Mouse (Mus musculus): ENCODE measurements around the gene Ap2a2. TPM values are rescaled to one million over a fixed set of nuclear protein-coding genes. Genes with fewer than 3 reads are reported as not detected.
"Not testable (repeated sequence)": the region's sequence is repeated elsewhere in the genome, so short reads cannot be mapped to it uniquely, and the experiment has no call there.

Ap2a2 gene
- polyA plus RNA-seq, 1 experiment from 2014 or later = 132 TPM

DNA sequence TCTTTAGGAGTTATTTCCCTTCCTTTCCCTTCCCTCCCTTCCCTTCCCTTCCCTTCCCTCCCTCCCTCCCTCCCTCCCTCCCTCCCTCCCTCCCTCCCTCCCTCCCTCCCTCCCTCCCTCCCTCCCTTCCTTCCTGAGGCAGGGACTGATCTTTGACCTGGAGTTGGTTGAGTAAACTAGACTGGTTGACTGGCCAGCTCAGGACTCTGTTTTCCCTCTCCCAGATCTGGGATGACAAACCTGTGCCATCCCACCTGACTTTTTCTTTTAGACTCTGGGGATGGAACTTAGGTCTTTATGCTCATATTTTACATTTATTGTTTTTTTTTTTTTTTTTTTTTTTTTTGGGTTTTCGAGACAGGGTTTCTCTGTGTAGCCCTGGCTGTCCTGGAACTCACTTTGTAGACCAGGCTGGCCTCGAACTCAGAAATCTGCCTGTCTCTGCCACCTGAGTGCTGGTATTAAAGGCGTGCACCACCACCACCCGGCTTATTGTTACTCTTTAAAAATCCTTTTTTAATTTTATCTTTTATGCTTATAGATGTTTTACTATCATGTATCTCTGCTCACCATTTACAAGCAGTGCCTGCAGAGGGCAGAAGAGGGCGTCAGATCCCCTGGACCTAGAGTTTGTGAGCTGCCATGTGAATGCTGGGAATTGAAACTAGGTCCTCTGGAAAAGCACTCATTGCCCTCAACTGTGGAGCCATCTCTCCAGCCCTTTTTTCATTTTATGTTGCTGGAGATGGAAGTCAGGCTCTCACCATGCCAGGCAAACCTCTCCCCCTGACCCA lies 22.3 kb downstream of the Ap2a2 start:
- H3K27me3 ChIP-seq (replicated peaks) = no peaks in the 10 kb centered on the region
- no peak overlapping the region for H3K4me3 ChIP-seq
- no peaks in the 10 kb centered on the region for H3K9me3 ChIP-seq
- no peak overlapping the region for H3K27ac ChIP-seq
- no peaks in the 10 kb centered on the region for H3K4me1 ChIP-seq
- WGBS = 89% methylated on average over 5 of the region's 5 CpGs
- H3K9ac ChIP-seq = no peak overlapping the region
- no peak overlapping the region for H3K4me2 ChIP-seq
- ATAC-seq (replicated peaks) = no peak
- H3K36me3 ChIP-seq (replicated peaks) = peaks cover 5% of the 10 kb centered on the region; the same call in 1 of the 2 replicates

DNA sequence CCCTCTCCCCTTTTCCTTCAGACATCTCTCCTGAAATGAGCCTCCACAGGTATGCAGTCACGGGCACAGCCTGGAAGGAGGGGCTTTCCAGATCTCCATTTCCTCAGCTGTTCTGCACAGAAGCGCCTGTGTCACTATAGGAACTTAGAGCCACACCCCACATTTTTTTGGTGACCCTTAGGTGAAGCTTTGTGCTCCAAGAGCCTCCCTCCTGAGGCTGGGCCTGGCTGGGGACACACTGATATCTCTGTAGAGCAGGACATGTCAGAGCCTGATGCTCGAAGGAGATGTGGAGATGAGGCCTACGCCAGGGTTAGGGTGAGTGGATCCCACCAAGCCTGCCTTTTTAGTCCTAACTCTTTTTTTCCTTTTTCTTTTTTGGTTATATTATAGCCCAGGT lies 23.3 kb downstream of the Ap2a2 start:
- H3K9ac ChIP-seq = no peak overlapping the region
- no peaks in the 10 kb centered on the region for H3K4me1 ChIP-seq
- H3K27me3 ChIP-seq (replicated peaks) = no peaks in the 10 kb centered on the region
- 81% methylated on average over 4 of the region's 4 CpGs for WGBS
- no peak overlapping the region for H3K4me3 ChIP-seq
- peaks cover 12% of the 10 kb centered on the region for H3K36me3 ChIP-seq (replicated peaks)
- no peak overlapping the region for H3K4me2 ChIP-seq
- ATAC-seq (replicated peaks) = no peak
- no peak overlapping the region for H3K27ac ChIP-seq
- no peaks in the 10 kb centered on the region for H3K9me3 ChIP-seq

DNA sequence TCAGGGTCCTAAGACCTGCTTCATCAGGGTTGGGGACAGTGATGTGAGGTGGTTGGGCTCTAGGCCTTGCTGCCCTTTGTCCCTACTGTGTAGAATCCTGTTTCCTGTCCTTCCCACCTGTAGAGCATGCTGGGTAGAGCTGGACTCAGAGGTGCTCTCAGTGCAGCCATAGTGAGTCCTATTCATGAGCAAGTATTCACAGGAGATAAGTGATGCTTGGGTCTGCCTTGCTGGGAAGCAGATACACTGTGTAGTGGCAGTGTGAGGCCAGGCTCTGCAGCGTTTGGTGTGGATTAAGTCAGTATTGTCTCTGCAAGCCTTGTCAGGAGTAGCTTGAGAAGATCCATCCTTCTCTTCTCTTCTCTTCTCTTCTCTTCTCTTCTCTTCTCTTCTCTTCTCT lies 23.9 kb downstream of the Ap2a2 start:
- H3K27ac ChIP-seq = no peak overlapping the region
- 79% methylated on average over 1 of the region's 1 CpGs for WGBS
- no peaks in the 10 kb centered on the region for H3K27me3 ChIP-seq (replicated peaks)
- H3K36me3 ChIP-seq (replicated peaks) = peaks cover 18% of the 10 kb centered on the region
- H3K4me3 ChIP-seq = no peak overlapping the region
- H3K4me1 ChIP-seq = no peaks in the 10 kb centered on the region
- ATAC-seq (replicated peaks) = no peak
- H3K4me2 ChIP-seq = no peak overlapping the region
- H3K9ac ChIP-seq = no peak overlapping the region
- H3K9me3 ChIP-seq = no peaks in the 10 kb centered on the region

DNA sequence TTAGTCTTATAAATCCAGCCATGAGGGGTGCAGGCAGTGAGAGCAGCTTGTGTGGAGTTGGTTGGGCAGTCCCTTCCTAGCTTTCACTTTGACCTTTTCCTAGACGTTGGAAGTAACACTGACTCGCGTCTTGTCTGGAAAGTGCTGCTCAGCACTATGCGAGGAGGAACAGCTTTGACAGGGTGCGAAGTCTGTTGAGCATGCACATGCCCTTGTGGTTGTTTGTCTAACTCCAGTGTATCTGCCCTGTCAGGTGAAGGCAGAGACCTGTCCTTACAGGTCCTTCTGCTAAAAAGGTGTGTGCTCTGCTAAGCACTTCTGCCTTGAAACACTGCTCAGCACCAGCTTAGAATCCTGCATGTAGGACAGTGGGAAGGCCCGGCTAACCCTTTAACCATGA lies 26.9 kb downstream of the Ap2a2 start:
- no peak for ATAC-seq (replicated peaks)
- Histone ChIP-seq H3K36me3 (replicated peaks) (peaks cover 21% of the 10 kb centered on the region), H3K4me3 (no peak overlapping the region), H3K9me3 (no peaks in the 10 kb centered on the region), H3K4me1 (no peaks in the 10 kb centered on the region), H3K4me2 (no peak overlapping the region), H3K27ac (no peak overlapping the region), H3K9ac (no peak overlapping the region), H3K27me3 (replicated peaks) (no peaks in the 10 kb centered on the region)
- 95% methylated on average over 6 of the region's 6 CpGs for WGBS

DNA sequence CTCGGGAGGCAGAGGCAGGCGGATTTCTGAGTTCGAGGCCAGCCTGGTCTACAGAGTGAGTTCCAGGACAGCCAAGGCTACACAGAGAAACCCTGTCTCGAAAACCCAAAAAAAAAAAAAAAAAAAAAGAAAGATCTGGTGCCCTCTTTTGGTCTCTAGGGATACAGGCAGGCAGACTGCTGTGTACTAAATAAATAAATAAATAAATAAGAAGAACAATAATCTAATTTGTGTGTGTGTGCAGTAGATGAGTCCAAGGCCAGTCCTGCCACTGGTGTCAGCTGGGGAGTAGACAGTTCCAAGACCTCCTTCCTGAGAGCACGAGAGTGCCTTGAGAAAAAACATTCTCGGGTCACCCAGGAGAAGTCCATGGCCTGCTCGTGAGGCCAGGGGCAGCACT lies 28.3 kb downstream of the Ap2a2 start:
- H3K36me3 ChIP-seq (replicated peaks) = peaks cover 21% of the 10 kb centered on the region
- H3K9ac ChIP-seq; H3K4me1 ChIP-seq; H3K9me3 ChIP-seq; H3K4me3 ChIP-seq; H3K27ac ChIP-seq; H3K27me3 ChIP-seq (replicated peaks); ATAC-seq (replicated peaks); H3K4me2 ChIP-seq: not testable (repeated sequence)
- WGBS = 94% methylated on average over 6 of the region's 7 CpGs

DNA sequence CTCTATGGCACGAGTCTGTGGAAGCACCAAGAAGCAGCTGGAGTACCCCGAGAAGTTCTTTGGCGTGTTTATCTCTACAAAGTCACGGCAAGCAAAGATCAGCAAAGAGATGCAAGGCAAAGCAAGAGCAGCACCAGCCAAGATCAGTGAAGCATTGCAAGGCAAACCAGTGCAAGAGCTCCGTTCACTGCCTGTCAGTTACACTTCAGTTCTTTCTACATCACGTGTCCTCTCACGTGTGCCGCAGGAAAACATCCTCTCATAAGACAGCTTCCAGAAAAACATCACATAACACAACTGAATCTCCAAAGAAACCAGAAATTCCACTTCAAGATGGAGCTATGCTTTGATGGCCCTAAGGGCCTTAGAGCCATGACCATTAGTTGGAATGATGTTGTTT lies 29.0 kb downstream of the Ap2a2 start:
- H3K9me3 ChIP-seq = no peaks in the 10 kb centered on the region
- no peak overlapping the region for H3K27ac ChIP-seq
- no peak overlapping the region for H3K4me2 ChIP-seq
- 92% methylated on average over 8 of the region's 8 CpGs for WGBS
- no peak overlapping the region for H3K9ac ChIP-seq
- peaks cover 21% of the 10 kb centered on the region for H3K36me3 ChIP-seq (replicated peaks)
- no peak for ATAC-seq (replicated peaks)
- no peaks in the 10 kb centered on the region for H3K27me3 ChIP-seq (replicated peaks)
- no peak overlapping the region for H3K4me3 ChIP-seq
- no peaks in the 10 kb centered on the region for H3K4me1 ChIP-seq

DNA sequence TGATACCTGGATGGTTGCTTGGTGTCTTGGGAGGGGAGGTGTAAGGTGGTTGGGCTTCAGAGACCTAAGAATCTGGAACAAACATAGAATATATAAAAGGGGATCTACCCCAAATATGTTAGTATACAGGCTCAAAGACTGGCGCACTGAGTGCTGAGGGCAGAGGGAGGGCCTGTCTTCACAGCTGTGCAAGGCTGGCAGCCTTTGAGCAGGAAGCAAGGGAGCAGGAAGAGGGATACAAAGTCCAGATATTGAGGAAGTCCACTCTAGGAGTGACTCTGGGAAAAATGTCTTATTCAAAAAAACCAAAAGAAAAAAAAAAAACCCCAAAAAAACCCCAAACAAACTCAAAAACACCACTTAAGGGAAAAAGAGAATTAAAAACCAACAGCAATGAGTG lies 30.1 kb downstream of the Ap2a2 start:
- H3K36me3 ChIP-seq (replicated peaks) = peaks cover 21% of the 10 kb centered on the region
- no peaks in the 10 kb centered on the region for H3K4me1 ChIP-seq
- no peak overlapping the region for H3K27ac ChIP-seq
- 96% methylated on average over 1 of the region's 1 CpGs for WGBS
- no peak overlapping the region for H3K4me3 ChIP-seq
- H3K27me3 ChIP-seq (replicated peaks) = no peaks in the 10 kb centered on the region
- no peak for ATAC-seq (replicated peaks)
- no peak overlapping the region for H3K9ac ChIP-seq
- H3K4me2 ChIP-seq = no peak overlapping the region
- no peaks in the 10 kb centered on the region for H3K9me3 ChIP-seq

DNA sequence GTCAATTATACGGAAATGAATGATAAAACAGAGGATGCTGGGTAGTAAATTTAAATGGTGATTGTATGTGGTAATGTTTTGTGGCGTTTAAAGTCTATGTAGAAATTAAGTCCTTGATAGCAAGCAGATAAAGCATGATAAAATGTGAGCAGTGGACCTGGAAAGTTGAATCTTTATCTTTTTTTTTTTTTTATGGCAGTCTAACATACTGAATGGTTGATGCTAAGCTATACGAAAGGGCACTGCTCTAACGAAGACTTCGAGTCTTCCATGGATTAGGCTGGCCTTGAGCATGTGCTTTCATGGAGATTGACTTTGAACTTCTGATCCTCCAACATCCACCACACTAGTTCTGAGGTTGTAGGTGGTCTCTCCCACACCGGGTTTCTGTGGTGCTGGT lies 31.1 kb downstream of the Ap2a2 start:
- H3K4me3 ChIP-seq = no peak overlapping the region
- H3K4me1 ChIP-seq = no peaks in the 10 kb centered on the region
- no peaks in the 10 kb centered on the region for H3K9me3 ChIP-seq
- no peak overlapping the region for H3K9ac ChIP-seq
- ATAC-seq (replicated peaks) = no peak
- H3K27me3 ChIP-seq (replicated peaks) = no peaks in the 10 kb centered on the region
- peaks cover 25% of the 10 kb centered on the region for H3K36me3 ChIP-seq (replicated peaks)
- 95% methylated on average over 6 of the region's 6 CpGs for WGBS
- H3K4me2 ChIP-seq = no peak overlapping the region
- no peak overlapping the region for H3K27ac ChIP-seq

DNA sequence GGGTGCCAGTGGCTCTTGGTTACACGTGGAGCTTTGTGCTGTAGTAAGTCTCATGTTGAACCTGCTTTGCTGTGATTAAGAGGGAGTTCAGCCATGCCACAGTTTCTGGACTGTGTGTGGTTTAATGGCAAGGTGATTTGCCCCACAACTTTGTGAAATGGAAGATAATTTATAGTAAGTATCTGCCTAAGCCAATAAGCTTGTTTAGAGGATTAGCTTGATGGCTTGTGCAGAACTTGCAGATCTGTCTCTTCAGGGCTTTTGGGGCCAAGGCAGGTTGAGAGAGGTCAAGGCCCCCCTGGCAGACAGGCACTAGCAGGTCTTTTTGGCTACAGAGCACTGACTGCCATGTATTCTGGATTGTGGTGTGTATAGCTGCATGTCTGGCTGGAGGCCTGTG lies 35.0 kb downstream of the Ap2a2 start:
- H3K4me3 ChIP-seq = no peak overlapping the region
- no peak overlapping the region for H3K9ac ChIP-seq
- no peaks in the 10 kb centered on the region for H3K27me3 ChIP-seq (replicated peaks)
- H3K27ac ChIP-seq = no peak overlapping the region
- no peak for ATAC-seq (replicated peaks)
- no peaks in the 10 kb centered on the region for H3K9me3 ChIP-seq
- 88% methylated on average over 1 of the region's 1 CpGs for WGBS
- H3K4me1 ChIP-seq = no peaks in the 10 kb centered on the region
- H3K4me2 ChIP-seq = no peak overlapping the region
- H3K36me3 ChIP-seq (replicated peaks) = peaks cover 21% of the 10 kb centered on the region; the same call in 1 of the 2 replicates

DNA sequence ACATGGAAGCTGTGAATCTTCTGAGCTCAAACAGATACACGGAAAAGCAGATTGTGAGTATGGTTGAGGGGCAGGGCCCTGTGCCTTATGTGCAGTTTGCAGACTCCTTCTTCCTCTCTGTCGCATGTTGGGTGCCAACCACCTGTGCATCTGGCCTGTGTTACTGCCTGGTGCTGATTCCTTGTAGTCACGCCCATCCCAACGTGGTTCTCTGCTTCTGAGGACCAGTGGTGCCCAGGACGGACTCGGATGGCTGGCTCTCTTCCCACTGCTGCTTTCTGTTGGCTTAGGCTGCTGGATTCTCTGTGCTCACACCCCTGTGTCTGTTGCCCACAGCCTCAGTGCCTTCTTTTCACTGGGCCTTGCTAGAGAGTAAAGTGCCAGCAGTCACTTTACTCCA lies 35.6 kb downstream of the Ap2a2 start:
- Histone ChIP-seq H3K9me3 (no peaks in the 10 kb centered on the region), H3K27me3 (replicated peaks) (no peaks in the 10 kb centered on the region), H3K9ac (no peak overlapping the region), H3K4me3 (no peak overlapping the region), H3K36me3 (replicated peaks) (peaks cover 25% of the 10 kb centered on the region), H3K27ac (no peak overlapping the region), H3K4me1 (no peaks in the 10 kb centered on the region), H3K4me2 (no peak overlapping the region)
- WGBS = 97% methylated on average over 6 of the region's 6 CpGs
- no peak for ATAC-seq (replicated peaks)

DNA sequence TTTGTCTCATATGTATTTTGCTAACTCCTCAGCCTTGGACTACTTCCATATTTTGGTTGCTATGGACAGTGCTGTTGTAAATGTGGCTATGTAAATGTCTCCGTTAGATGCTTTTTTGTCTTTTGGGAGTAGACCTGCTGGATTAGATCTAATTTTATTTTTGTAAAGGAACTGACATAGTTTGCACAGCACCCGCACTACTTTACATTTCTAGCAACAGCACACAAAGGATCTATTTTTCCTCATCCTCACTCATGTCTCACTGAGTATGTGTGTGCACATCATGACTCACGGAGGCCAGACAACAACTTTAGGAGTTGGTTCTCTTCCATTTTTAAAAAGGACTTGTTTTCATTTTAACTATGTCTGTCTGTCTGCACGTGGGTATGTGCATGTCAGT lies 45.7 kb downstream of the Ap2a2 start:
- no peak overlapping the region for H3K27ac ChIP-seq
- peaks cover 29% of the 10 kb centered on the region for H3K36me3 ChIP-seq (replicated peaks)
- no peak for ATAC-seq (replicated peaks)
- 87% methylated on average over 4 of the region's 4 CpGs for WGBS
- H3K9ac ChIP-seq = no peak overlapping the region
- H3K27me3 ChIP-seq (replicated peaks) = no peaks in the 10 kb centered on the region
- no peak overlapping the region for H3K4me3 ChIP-seq
- no peaks in the 10 kb centered on the region for H3K4me1 ChIP-seq
- no peaks in the 10 kb centered on the region for H3K9me3 ChIP-seq
- H3K4me2 ChIP-seq = no peak overlapping the region

DNA sequence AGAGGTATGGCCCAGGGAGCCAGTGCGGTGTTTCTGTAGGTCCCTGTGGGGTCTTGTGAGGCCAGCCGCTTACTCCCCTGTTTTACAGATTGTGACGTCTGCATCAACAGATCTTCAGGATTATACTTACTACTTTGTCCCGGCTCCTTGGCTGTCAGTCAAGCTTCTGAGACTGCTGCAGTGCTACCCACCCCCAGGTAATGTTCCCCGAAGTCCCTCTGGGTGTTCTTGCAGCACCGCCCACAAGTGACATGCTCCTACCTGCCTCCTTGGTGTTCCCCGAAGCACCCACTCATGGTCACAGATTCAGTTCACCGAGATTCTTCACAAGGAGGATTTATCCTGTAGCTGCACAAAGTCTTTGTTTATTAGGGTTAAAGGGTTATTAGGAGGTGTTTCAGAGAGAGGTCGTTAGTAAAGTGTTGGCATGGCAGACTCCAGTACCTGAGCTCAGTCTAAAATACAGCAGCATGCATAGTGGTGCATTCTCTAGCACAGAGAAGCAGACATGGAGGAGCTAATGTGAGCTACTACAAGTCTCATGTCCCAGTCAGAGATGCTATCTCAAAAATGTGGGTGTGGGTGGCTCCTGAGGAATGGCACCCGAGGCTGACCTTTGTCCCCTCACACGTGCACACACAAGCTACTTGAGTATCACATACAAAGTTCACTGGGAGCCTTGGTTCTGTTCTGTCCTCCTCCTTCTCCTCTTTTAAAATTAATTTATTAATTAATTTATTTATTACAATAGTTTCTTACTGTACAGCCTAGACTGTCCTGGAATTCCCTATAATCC lies 47.9 kb downstream of the Ap2a2 start:
- Histone ChIP-seq H3K27me3 (replicated peaks) (no peaks in the 10 kb centered on the region), H3K4me2 (no peak overlapping the region), H3K27ac (no peak overlapping the region), H3K36me3 (replicated peaks) (peaks cover 29% of the 10 kb centered on the region), H3K4me3 (no peak overlapping the region), H3K9ac (no peak overlapping the region), H3K9me3 (no peaks in the 10 kb centered on the region), H3K4me1 (no peaks in the 10 kb centered on the region)
- no peak for ATAC-seq (replicated peaks)
- WGBS = 89% methylated on average over 11 of the region's 11 CpGs
